Mouse (Mus musculus) midbrain, postnatal 0 days (tissue): ENCODE results near the gene Ccdc136. TPM values are rescaled to one million over a fixed set of nuclear protein-coding genes. Genes with fewer than 3 reads are reported as not detected.

Experiments used
- ATAC-seq: fragments of 200-750 bp; cut with Nextera tagmentation; 2 replicates; pipeline ENCODE4 v1.8.0; 2017; ENCODE audit warnings: moderate number of reproducible peaks, mild to moderate bottlenecking, moderate TSS enrichment, moderate library complexity; ENCODE audit not compliant: low FRiP score
- DNase-seq: peaks from one replicate; pipeline ENCODE4 v3.0.0-alpha.2; 2015; ENCODE audit warnings: low spot score
- H3K27ac ChIP-seq: fragments of 300-500 bp; sonication (generic); 2 replicates; pipeline ENCODE4 v1.5.1; 2014; ENCODE audit warnings: low read depth, mild to moderate bottlenecking, low read length, mixed read lengths
- H3K27me3 ChIP-seq: fragments of 300-500 bp; sonication (generic); 2 replicates; pipeline ENCODE4 v1.6.1; 2014; ENCODE audit warnings: low read length, control low read depth, mixed read lengths; ENCODE audit not compliant: insufficient read depth
- H3K36me3 ChIP-seq: fragments of 300-500 bp; sonication (generic); 2 replicates; pipeline ENCODE4 v1.6.1; 2014; ENCODE audit warnings: low read length, control low read depth, mixed read lengths; ENCODE audit not compliant: insufficient read depth
- H3K4me1 ChIP-seq: fragments of 300-500 bp; sonication (generic); 2 replicates; pipeline ENCODE4 v1.6.1; 2014; ENCODE audit warnings: mild to moderate bottlenecking, control low read depth, antibody characterized with exemption, low read length, mixed read lengths; ENCODE audit not compliant: insufficient read depth
- H3K4me2 ChIP-seq: fragments of 300-500 bp; sonication (generic); 2 replicates; pipeline ENCODE4 v1.6.1; 2014; ENCODE audit warnings: low read depth, mild to moderate bottlenecking, low read length, mixed read lengths; ENCODE audit not compliant: poor library complexity, severe bottlenecking
- H3K4me3 ChIP-seq: fragments of 300-500 bp; sonication (generic); 2 replicates; pipeline ENCODE4 v1.5.1; 2014; ENCODE audit warnings: low read depth, mild to moderate bottlenecking, low read length, moderate library complexity
- H3K9ac ChIP-seq: fragments of 300-500 bp; sonication (generic); replicated peaks from 2 replicates; pipeline ENCODE4 v1.6.1; 2014; ENCODE audit warnings: mild to moderate bottlenecking, low read length, moderate library complexity, mixed read lengths; ENCODE audit not compliant: poor library complexity, severe bottlenecking
- H3K9me3 ChIP-seq: fragments of 300-500 bp; sonication (generic); 2 replicates; pipeline ENCODE4 v1.6.1; 2016; ENCODE audit warnings: low read length, control low read depth
- CTCF ChIP-seq: IDR thresholded peaks from 2 replicates; pipeline ENCODE4 v1.5.1; 2016; ENCODE audit warnings: antibody characterized with exemption, mild to moderate bottlenecking
- WGBS: fragments of 180-500 bp; shearing (Covaris S2); extraction: QIAGEN DNeasy Blood & Tissue Kit; methylation state at CpG from one replicate; pipeline ENCODE4 v1.1.7; 2014; 5-methylcytosine and 5-hydroxymethylcytosine counted together
- polyA plus RNA-seq: library from polyadenylated mRNA; unstranded; fragments of >200 nt; fragmentation: Nextera tagmentation; extraction: Ambion mirVana; gene quantifications from 2 replicates; pipeline ENCODE4 v1.2.1, GENCODE M21; 2015
- total RNA-seq: library from RNA; depleted of rRNA; stranded (reverse); fragments of >200 nt; gene quantifications from 2 replicates; pipeline ENCODE4 v1.2.3, GENCODE M21; 2014

Ccdc136 gene
- total and polyA plus RNA-seq, 2 experiments from 2014 or later = 50.8 to 77.6 TPM

- WGBS = 97% methylated on average over 4 of the region's 4 CpGs
Measured at GRCm38 (mm10) chr6:29377386-29377785, 18.7 kb upstream of the Ccdc136 start.

GRCm38 (mm10) chr6:29378678-29379077 lies 17.4 kb upstream of the Ccdc136 start:
- ATAC-seq (no peak), DNase-seq (no peak)
- H3K4me2 ChIP-seq = no peak overlapping the region
- H3K27ac ChIP-seq = no peak overlapping the region
- no peak for TF ChIP-seq CTCF
- H3K27me3 ChIP-seq = no peaks in the 10 kb centered on the region
- H3K4me1 ChIP-seq = no peaks in the 10 kb centered on the region
- H3K9ac ChIP-seq = no peak overlapping the region
- peaks cover 33% of the 10 kb centered on the region for H3K36me3 ChIP-seq
- no peak overlapping the region for H3K4me3 ChIP-seq
- 95% methylated on average over 10 of the region's 10 CpGs for WGBS
- H3K9me3 ChIP-seq = no peaks in the 10 kb centered on the region

More at GRCm38 (mm10) chr6:29377386-29377785, 18.7 kb upstream of the Ccdc136 start:
- peaks cover 40% of the 10 kb centered on the region for H3K36me3 ChIP-seq
- H3K9me3 ChIP-seq = no peaks in the 10 kb centered on the region
- no peaks in the 10 kb centered on the region for H3K27me3 ChIP-seq
- no peak overlapping the region for H3K4me2 ChIP-seq
- TF ChIP-seq CTCF = no peak
- H3K4me3 ChIP-seq = no peak overlapping the region
- no peak overlapping the region for H3K27ac ChIP-seq
- DNase-seq (no peak), ATAC-seq (no peak)
- no peaks in the 10 kb centered on the region for H3K4me1 ChIP-seq
- H3K9ac ChIP-seq = no peak overlapping the region

- no peak for DNase-seq
- Histone ChIP-seq H3K27me3 (no peaks in the 10 kb centered on the region), H3K27ac (no peak overlapping the region), H3K4me1 (no peaks in the 10 kb centered on the region), H3K9ac (no peak overlapping the region), H3K36me3 (peaks cover 21% of the 10 kb centered on the region), H3K4me3 (no peak overlapping the region), H3K9me3 (no peaks in the 10 kb centered on the region), H3K4me2 (no peak overlapping the region)
- TF ChIP-seq CTCF = no peak
- ATAC-seq = no peak
- WGBS = 95% methylated on average over 6 of the region's 6 CpGs
Measured at GRCm38 (mm10) chr6:29379954-29380353, 16.2 kb upstream of the Ccdc136 start.

GRCm38 (mm10) chr6:29382442-29382841 lies 13.7 kb upstream of the Ccdc136 start:
- TF ChIP-seq CTCF = no peak
- ATAC-seq = 0 out of 2 replicates have a peak, but pooled peaks have one; percentile 58
- Histone ChIP-seq H3K27ac (no peak overlapping the region), H3K27me3 (no peaks in the 10 kb centered on the region; the same call in 1 of the 2 replicates), H3K9me3 (no peaks in the 10 kb centered on the region), H3K4me2 (no peak overlapping the region), H3K4me1 (no peaks in the 10 kb centered on the region), H3K4me3 (no peak overlapping the region), H3K36me3 (peaks cover 9% of the 10 kb centered on the region; the same call in 1 of the 2 replicates), H3K9ac (no peak overlapping the region)
- 24% methylated on average over 2 of the region's 2 CpGs for WGBS
- peak; percentile 22 for DNase-seq

GRCm38 (mm10) chr6:29388052-29388518 lies 8.0 kb upstream of the Ccdc136 start, which contains the start of gene Opn1sw:
Opn1sw (minus strand) TSS chr6:29388468.
- no peak for ATAC-seq
- Histone ChIP-seq H3K9ac (no peak within 1 kb of the TSS), H3K36me3 (no peaks in the 10 kb centered on the region), H3K4me2 (no peak within 1 kb of the TSS), H3K4me1 (no peaks in the 10 kb centered on the region), H3K4me3 (no peak within 1 kb of the TSS), H3K27me3 (no peaks in the 10 kb centered on the region; the same call in 1 of the 2 replicates), H3K27ac (no peak within 1 kb of the TSS), H3K9me3 (no peaks in the 10 kb centered on the region)
- TF ChIP-seq CTCF = no peak
- no peak for DNase-seq
- 11% methylated on average over 12 of the region's 12 CpGs for WGBS

DNA sequence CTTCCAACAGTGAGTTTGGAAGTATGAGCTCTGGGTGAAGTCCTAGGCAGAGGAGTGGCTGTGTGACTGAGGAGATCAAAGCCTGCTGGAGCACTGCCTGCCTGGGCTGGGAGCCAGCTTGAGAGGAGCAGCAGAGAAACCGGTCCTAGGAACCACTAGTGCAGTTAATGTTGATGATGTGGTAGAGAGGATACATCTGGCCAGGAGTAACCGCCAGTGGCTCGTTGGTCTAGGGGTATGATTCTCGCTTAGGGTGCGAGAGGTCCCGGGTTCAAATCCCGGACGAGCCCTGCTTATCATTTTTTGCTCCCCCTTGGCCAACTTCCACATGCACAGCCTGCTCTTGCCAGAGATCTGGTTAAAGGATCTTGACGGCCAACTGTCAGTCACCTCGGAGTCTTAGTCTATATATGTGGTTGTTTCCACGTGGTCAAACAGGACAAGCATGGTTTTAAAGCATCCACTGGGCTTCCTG lies 7.5 kb upstream of the Ccdc136 start:
- TF ChIP-seq CTCF = no peak
- Histone ChIP-seq H3K27ac (no peak overlapping the region), H3K4me1 (no peaks in the 10 kb centered on the region), H3K27me3 (no peaks in the 10 kb centered on the region; the same call in 1 of the 2 replicates), H3K36me3 (no peaks in the 10 kb centered on the region), H3K9me3 (no peaks in the 10 kb centered on the region), H3K4me3 (no peak overlapping the region), H3K4me2 (no peak overlapping the region), H3K9ac (no peak overlapping the region)
- DNase-seq = peak; percentile 85
- peak; percentile 65; the same call in 1 of the 2 replicates for ATAC-seq
- WGBS = 13% methylated on average over 11 of the region's 11 CpGs
